Mouse (Mus musculus) erythroblast, embryonic 14.5 days (primary cell): ENCODE measurements around the gene Spint1. TPM values are rescaled to one million over a fixed set of nuclear protein-coding genes. Genes with fewer than 3 reads are reported as not detected.

ENCODE experiments used
- H3K27me3 ChIP-seq: 2 replicates; pipeline ENCODE4 v1.6.1; 2012; ENCODE audit warnings: inconsistent platforms; ENCODE audit not compliant: control insufficient read depth
- H3K36me3 ChIP-seq: 2 replicates; pipeline ENCODE4 v1.6.1; 2012; ENCODE audit warnings: mild to moderate bottlenecking, inconsistent platforms; ENCODE audit not compliant: control insufficient read depth
- H3K4me1 ChIP-seq: 2 replicates; pipeline ENCODE4 v1.6.1; 2012; ENCODE audit warnings: inconsistent platforms; ENCODE audit not compliant: control insufficient read depth
- H3K4me3 ChIP-seq: replicated peaks from 2 replicates; pipeline ENCODE3; 2012; ENCODE audit warnings: moderate library complexity, mild to moderate bottlenecking, inconsistent platforms
- H3K9me3 ChIP-seq: 2 replicates; pipeline ENCODE4 v1.6.1; 2012; ENCODE audit warnings: low read length, inconsistent platforms, mixed read lengths; ENCODE audit not compliant: control insufficient read depth
- GATA1 ChIP-seq: IDR thresholded peaks from 2 replicates; pipeline ENCODE4 v1.6.1; 2012; ENCODE audit warnings: low read length, inconsistent platforms, mixed read lengths
- TAL1 ChIP-seq: IDR thresholded peaks from 3 replicates; pipeline ENCODE4 v1.6.1; 2012; ENCODE audit warnings: low read length, inconsistent platforms, mixed read lengths
- polyA plus RNA-seq: library from polyadenylated mRNA; stranded (reverse); fragments of >175 nt; gene quantifications from 2 replicates; pipeline ENCODE4 v1.2.3, GENCODE M21; 2012

Spint1 gene
- polyA plus RNA-seq = 0.02 TPM in 1 of 2 replicates, not detected in the other

DNA sequence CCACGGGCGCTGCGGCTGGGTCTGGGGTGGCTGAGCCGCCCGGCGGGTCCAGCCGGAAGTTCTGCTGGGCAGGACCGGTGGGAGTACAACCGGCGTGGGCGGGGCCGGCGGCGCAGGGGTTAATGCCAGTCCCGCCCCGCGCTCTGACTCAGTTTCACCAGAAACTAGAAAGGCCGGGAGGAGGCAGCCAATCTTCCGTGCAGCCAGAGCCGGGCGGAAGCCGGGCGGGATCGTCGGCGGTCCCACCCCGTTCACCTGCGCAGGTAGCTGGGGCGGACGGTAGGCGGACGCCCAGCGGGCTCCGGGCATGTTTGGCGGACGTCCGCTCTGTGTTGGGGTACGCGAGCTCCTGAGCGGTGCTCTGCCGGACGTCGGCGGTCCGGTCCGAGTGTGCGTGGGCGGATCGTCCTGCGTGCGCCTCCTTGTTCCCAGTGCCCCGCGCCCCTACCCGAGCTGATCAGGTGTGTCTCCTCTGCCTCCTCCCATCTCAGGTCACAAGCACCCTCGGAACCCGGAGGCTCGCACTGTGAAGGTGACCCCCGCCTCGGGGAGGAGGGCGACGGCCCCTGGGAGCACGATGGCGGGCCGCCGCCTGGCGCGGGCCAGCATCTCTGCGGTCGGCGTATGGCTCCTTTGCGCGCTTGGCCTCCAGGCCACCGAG, at the start of gene Spint1:
TSS of gene Spint1 (plus strand) at position 153 of the 661 bp plus-strand sequence.
- H3K9me3 ChIP-seq = peaks cover 3% of the 10 kb centered on the region; the same call in 1 of the 2 replicates
- peaks cover 5% of the 10 kb centered on the region for H3K4me1 ChIP-seq
- H3K4me3 ChIP-seq = peak within 1 kb of the TSS; percentile 32
- TF ChIP-seq TAL1 = no peak
- no peak for TF ChIP-seq GATA1
- H3K27me3 ChIP-seq = peaks cover 79% of the 10 kb centered on the region
- no peaks in the 10 kb centered on the region for H3K36me3 ChIP-seq

DNA sequence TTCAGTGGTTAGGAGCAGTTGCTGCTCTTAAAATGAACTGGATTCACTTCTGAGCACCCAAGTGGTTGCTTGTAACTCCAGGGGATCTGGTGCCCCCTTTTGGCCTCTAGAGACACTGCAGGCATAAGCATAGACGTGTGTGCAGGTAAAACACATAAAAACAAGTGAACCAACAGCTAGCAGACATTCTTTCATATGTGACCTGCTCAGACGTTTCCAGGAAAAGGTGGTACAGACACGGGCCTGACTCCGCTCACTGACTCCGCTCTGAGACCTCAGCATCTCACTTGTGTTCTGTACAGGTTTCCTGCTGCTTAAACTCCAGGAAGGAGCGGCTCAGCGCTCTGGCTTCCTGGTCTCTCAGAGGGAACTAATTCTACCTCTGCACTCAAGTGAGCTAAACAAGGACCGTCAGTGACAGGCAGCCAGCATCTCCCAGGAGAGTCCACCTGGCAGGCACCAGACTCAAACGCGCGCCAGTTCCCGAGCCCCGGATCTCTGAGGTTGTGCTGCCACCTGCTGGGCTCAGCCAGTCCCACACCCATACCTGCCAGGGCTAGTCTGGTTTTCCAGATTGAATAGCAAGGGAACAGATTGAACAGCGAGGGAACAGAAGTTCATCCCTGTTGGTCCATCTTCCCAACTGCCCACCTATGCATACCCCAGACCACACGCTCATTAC, 48.0 kb upstream of the Spint1 start:
- TF ChIP-seq TAL1 = no peak
- no peak for TF ChIP-seq GATA1
- no peaks in the 10 kb centered on the region for H3K27me3 ChIP-seq
- H3K36me3 ChIP-seq = peaks cover 13% of the 10 kb centered on the region
- peak overlapping the region; percentile 59 for H3K4me3 ChIP-seq
- H3K9me3 ChIP-seq = no peaks in the 10 kb centered on the region
- peaks cover 13% of the 10 kb centered on the region for H3K4me1 ChIP-seq

DNA sequence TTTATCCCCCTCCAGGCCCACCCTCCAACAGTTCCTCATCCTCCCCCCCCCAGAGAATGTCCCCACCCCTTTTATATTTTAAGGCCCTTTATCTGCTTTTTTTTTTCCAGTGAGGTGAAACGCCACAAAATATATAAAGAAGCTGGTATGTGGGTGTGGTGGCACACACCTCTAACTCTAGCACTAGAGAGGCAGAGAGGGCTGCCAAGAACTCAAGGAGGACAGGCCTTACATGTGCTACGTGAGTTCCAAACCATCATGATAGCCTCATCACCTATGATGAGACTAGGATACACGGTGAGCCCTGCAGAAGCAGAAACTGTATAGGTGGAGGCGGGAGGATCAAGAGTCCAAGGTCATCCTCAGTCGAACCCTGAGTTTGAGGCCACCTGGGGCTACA, 46.2 kb upstream of the Spint1 start:
- Histone ChIP-seq H3K27me3 (no peaks in the 10 kb centered on the region), H3K36me3 (peaks cover 4% of the 10 kb centered on the region), H3K9me3 (no peaks in the 10 kb centered on the region), H3K4me1 (peaks cover 13% of the 10 kb centered on the region), H3K4me3 (no peak overlapping the region)
- TF ChIP-seq GATA1 (no peak), TAL1 (no peak)

DNA sequence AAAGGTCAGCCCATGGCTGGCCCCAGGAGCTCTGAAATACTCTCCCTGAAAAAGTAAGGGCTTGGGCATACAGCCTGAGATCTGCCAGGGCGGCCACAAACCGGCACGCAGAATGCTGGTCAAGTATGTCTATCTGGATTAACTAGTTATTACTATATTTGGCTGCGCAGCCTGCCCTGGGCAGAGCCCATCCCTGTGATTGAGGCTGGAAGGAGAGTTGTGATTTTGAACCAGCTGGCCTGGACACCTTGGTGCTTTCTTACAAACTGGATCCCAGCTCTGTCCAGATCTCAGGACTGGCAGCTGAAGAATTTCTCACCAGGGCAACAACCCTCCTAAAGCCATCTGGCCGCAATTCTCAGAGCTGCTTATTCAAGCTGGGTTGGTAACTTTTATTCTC, 43.0 kb upstream of the Spint1 start:
- no peak for TF ChIP-seq TAL1
- TF ChIP-seq GATA1 = no peak
- H3K27me3 ChIP-seq = no peaks in the 10 kb centered on the region
- no peak overlapping the region for H3K4me3 ChIP-seq
- peaks cover 16% of the 10 kb centered on the region for H3K4me1 ChIP-seq
- no peaks in the 10 kb centered on the region for H3K9me3 ChIP-seq
- H3K36me3 ChIP-seq = no peaks in the 10 kb centered on the region

DNA sequence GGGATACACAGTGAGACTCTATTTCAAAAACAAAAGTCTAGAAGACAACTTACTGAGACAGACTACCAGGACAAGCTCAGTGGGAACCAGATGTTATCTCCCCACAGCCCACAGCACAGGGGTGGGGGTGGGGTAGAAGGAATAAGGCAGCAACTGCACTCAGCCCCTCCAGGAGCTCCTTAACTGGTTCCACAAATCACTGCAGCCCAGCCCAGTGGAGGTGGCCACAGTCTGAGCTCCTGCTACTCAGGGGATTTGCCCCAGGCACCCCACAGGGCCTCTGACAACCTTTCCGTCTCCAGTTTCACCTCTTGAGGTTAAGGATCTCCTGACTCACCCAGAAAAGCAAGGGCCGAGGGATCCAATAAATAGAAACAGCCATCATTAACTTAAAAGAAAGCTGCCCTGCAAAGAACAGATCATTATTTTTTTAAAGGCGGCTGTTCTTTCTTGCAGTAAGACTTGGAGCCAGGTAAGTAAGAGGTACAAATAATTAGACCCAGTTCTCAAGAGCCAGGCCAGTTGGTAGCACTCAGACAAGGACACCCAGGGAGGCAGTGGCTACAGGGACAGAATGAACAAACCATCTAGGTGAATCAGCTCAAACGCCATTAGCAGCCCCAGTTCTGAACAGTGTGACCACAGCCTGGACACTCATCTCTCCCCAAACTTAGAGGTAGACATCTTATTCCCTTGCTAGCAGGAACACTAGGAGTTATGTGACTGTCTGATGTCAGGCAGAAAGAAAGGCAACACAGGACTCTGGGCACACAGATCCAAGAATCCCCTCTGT, 40.6 kb upstream of the Spint1 start:
- H3K27me3 ChIP-seq = no peaks in the 10 kb centered on the region

DNA sequence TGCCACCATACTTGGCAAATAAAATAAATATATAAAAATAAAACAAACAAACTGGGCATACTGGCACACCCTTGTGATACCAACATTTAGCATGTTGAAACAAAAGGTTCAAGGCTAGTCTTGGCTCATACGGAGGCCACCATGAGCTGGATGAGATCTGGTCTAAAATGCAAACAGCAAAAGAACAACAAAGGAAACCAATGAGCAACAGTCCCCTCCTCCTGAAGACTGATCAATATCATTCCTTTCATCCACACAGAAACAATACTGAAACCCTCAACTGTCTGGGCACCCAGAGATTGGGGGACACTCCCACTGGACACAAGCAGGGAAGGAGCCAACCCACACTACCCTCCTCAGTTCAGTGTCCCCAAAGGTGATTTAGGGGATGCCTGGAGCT, 39.7 kb upstream of the Spint1 start:
- TF ChIP-seq GATA1 = no peak
- no peak for TF ChIP-seq TAL1
- H3K36me3 ChIP-seq = no peaks in the 10 kb centered on the region
- peaks cover 7% of the 10 kb centered on the region for H3K4me1 ChIP-seq
- no peaks in the 10 kb centered on the region for H3K9me3 ChIP-seq
- no peak overlapping the region for H3K4me3 ChIP-seq
- H3K27me3 ChIP-seq = no peaks in the 10 kb centered on the region

More for the DNA sequence above, 40.6 kb upstream of the Spint1 start:
- H3K36me3 ChIP-seq = no peaks in the 10 kb centered on the region
- H3K4me1 ChIP-seq = peaks cover 7% of the 10 kb centered on the region
- H3K4me3 ChIP-seq = no peak overlapping the region
- TF ChIP-seq GATA1 = no peak
- no peaks in the 10 kb centered on the region for H3K9me3 ChIP-seq

DNA sequence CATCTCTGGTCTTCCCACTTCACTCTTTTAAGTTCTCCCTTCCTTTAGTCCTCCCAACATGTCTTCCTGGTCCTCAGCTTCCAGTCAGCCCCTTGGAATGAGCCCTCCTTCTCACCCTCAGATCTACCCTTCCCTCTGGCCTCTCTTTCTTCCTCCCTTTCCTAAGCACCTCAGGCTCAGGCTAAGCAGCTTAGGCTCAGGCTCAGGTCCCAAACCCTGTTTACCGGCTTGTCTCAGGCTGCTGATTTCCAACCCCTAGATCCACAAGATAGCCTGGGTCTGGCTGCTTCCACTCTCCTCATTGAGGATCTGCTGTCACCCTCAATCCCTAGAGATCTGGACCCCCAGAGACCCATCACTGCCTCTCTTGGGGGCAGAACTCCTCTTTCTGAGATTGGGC, 39.1 kb upstream of the Spint1 start:
- H3K9me3 ChIP-seq = no peaks in the 10 kb centered on the region
- H3K4me3 ChIP-seq = no peak overlapping the region
- no peak for TF ChIP-seq GATA1
- TF ChIP-seq TAL1 = no peak
- peaks cover 7% of the 10 kb centered on the region for H3K4me1 ChIP-seq
- no peaks in the 10 kb centered on the region for H3K36me3 ChIP-seq
- no peaks in the 10 kb centered on the region for H3K27me3 ChIP-seq

DNA sequence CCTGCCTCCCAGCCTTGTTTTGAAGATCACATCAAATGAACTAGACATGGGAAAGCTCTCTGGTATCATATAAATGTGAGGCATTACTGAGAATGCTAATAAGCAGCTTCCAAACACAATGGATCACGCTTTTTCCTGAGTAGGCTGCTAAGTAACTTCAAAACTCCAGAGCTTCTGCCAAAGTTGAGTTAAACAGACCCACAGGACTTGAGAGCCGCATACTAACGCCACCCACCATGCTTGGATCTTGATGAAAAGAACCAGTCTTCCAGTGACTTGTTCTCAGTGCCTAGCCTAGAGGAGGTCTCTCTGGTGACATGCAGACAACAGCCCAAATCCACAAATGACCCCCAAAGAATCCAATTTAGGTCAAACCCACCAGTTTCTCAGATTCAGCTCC, 38.2 kb upstream of the Spint1 start:
- Histone ChIP-seq H3K9me3 (no peaks in the 10 kb centered on the region), H3K36me3 (no peaks in the 10 kb centered on the region), H3K4me1 (peaks cover 7% of the 10 kb centered on the region), H3K4me3 (no peak overlapping the region), H3K27me3 (no peaks in the 10 kb centered on the region)
- TF ChIP-seq GATA1 (no peak), TAL1 (no peak)

DNA sequence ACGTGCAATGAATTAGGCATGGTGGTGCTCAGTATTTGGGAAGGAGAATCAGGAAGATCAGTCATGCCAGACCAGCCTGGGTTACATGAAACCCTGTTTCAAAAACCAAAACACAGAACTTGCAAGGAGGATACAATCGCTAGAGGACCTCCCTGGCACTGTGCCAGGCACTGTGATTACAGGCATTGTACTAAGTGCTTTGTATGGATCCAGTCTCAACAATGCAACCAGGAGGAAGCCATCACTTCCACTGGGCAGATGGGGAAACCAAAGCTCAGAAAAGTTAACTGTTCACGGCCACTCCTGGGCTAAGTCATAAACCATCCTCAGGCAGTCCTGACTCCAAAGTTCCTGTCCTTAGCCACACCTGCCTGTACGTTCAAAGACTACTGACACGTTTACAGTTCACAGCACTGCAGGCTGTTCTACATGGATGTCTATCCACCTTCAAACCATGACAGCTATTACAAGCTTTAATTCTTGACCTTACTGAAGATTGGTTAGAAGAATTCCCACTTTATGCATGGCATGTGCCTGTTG, 34.2 kb upstream of the Spint1 start:
- no peak overlapping the region for H3K4me3 ChIP-seq
- no peaks in the 10 kb centered on the region for H3K27me3 ChIP-seq
- TF ChIP-seq TAL1 (no peak), GATA1 (no peak)
- no peaks in the 10 kb centered on the region for H3K9me3 ChIP-seq
- H3K36me3 ChIP-seq = no peaks in the 10 kb centered on the region
- H3K4me1 ChIP-seq = peaks cover 11% of the 10 kb centered on the region
